Mouse (Mus musculus) G1E (cell line): Measurements from ENCODE around the gene Ugcg.

ENCODE experiments used
- CTCF ChIP-seq: IDR thresholded peaks from 2 replicates; pipeline ENCODE4 v1.5.1; 2012; ENCODE audit warnings: low read depth, low read length, inconsistent platforms, mixed read lengths
- GATA1 ChIP-seq: IDR thresholded peaks from 2 replicates; pipeline ENCODE4 v1.6.1; 2012; ENCODE audit warnings: borderline replicate concordance, low read length, inconsistent platforms, mixed read lengths
- TAL1 ChIP-seq: conservative IDR thresholded peaks from 2 replicates; pipeline ENCODE4 v1.6.1; 2012; ENCODE audit warnings: low read depth, low read length, inconsistent platforms, mixed read lengths

DNA sequence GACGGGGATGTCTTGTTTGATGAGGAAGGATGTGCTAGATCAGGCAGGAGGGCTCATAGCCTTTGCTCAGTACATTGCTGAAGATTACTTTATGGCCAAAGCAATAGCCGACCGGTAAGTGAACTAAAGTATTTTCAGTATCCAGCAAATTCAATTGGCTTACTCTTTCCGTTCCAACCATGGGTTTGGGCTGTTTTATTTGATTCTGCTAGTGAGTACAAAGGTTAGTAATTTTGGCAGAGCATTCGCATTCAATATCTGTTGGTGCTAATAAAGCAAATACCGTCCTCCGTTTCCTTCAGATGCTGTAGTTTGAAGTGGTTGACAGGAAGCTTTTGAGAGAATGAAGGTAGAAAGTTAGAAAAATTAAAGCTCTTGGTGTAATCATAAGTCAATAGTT lies 28.0 kb downstream of the Ugcg start:
- TF ChIP-seq CTCF: no peak
- TF ChIP-seq GATA1: no peak
- TF ChIP-seq TAL1: no peak
